Mouse (Mus musculus) cerebellum, postnatal 10 days (tissue): ENCODE measurements around the gene Pgk1.
A peak's percentile ranks its signal among the peaks of the same experiment; 100 is the strongest.

Source experiments
- DNase-seq, 2 experiments: peaks; one replicate each; pipeline ENCODE4 v3.0.0; 2021; ENCODE audit warnings: mixed read lengths in 2 of 2

Gene Pgk1

GRCm38 (mm10) chrX:106219171-106220032 is 32.5 kb downstream of the Pgk1 start:
- DNase-seq: peak; percentile 83 to 84

GRCm38 (mm10) chrX:106221058-106221457 is 34.2 kb downstream of the Pgk1 start, which contains the start of gene Taf9b:
Gene Taf9b (minus strand): TSS chrX:106221158.
- peak in 1 of 2 experiments; percentile 9 for DNase-seq
